Mouse (Mus musculus) testis, adult 2 months (tissue): ENCODE measurements around the gene Zfp787.

ENCODE experiments used
- CTCF ChIP-seq: fragments of 200-500 bp; IDR thresholded peaks from 2 replicates; pipeline ENCODE4 v1.5.1; 2012; ENCODE audit warnings: low read depth, mild to moderate bottlenecking, inconsistent platforms, low read length, moderate library complexity; ENCODE audit not compliant: control insufficient read depth, insufficient read depth, insufficient replicate concordance
- POLR2A ChIP-seq: fragments of 200-500 bp; IDR thresholded peaks from 2 replicates; pipeline ENCODE4 v1.6.1; 2012; ENCODE audit warnings: low read depth, mild to moderate bottlenecking, inconsistent platforms, low read length, moderate library complexity; ENCODE audit not compliant: control insufficient read depth

- TF ChIP-seq CTCF (no peak), POLR2A (no peak)
Observed at GRCm38 (mm10) chr7:6164671-6165070, 8.9 kb upstream of the Zfp787 start.
